Mouse (Mus musculus) cerebellum, postnatal 14 days (tissue): ENCODE measurements at regions not wholly inside any gene's neighbourhood (a gene's known extent, or its start where the extent isn't known, plus 50 kb on each side); places are given as distances from the start of the nearest gene placed in this dataset.
"Not testable (repeated sequence)": the region's sequence is repeated elsewhere in the genome, so short reads cannot be mapped to it uniquely, and the experiment has no call there.

Experiments
- DNase-seq, 2 experiments: peaks; one replicate each; pipeline ENCODE4 v3.0.0; 2021; ENCODE audit warnings: mixed read lengths in 2 of 2

DNA sequence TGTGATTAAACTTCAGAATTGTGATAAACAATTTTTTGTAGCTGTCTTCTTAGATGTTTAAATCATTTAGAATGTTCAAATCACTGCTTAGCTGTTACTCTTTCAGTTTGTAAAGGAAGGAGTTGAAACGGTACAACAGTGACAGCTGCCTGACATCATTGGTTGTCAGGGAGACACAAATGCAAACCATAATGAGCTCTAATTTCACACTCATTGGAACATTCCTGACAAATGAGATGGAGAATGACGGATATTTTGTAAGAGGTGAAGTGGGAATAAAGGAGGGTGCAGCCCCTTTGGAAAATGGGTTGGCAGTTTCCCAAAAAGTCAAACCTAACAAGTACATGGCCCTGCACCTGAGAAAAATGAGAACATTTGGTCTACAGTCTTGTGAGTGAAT lies 62.5 kb downstream of the Rad51ap2 start:
- DNase-seq = no peak

- no peak for DNase-seq
Measured at GRCm38 (mm10) chr12:11562891-11563290, 107.0 kb downstream of the Rad51ap2 start.

- DNase-seq = no peak
Measured at GRCm38 (mm10) chr12:11570160-11570559, 114.3 kb downstream of the Rad51ap2 start.

GRCm38 (mm10) chr12:11603946-11604345 lies 148.1 kb downstream of the Rad51ap2 start:
- no peak for DNase-seq

DNA sequence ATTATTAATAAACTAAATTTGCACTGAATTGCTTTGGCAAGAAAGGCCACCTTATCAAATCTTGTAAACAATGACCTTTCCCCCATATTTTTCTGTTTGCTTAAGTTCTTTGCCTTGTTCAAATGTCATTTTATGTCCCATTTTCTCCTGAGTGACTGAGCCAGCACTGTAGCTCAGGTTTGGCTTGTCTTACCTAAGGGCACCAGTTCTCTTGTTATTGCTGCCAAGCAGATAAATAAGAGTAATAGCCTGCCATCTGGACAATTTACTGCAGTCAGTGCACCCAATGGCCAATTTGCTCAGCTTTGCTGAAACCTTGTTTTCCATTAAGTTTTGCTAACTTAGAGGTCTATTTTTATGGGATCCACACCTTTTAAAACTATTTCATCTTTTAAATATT lies 152.9 kb downstream of the Rad51ap2 start:
- DNase-seq = peak; percentile 4 to 34

- no peak for DNase-seq
Measured at GRCm38 (mm10) chr12:11611656-11612055, 155.8 kb downstream of the Rad51ap2 start.

DNA sequence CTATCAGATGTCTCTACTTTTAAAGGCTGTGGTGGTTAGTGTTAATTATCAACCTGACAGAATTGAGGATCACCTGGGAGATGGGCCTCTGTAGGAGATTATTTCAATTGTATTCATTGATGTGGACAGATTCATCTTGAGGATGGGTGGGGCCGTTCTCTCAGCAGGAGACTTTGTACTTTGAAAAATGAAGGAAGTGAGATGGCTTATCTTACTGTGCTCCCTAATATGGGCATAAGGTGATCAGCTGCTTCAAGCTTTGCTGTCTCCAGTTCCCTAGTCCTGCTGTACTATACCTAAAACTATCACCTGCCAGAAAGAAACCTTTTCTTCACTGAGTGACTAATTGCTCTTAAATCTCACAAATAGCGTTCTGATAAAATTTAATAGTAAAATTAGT lies 159.4 kb downstream of the Rad51ap2 start:
- DNase-seq = no peak

GRCm38 (mm10) chr12:11623561-11623960 lies 167.7 kb downstream of the Rad51ap2 start:
- DNase-seq = no peak

DNA sequence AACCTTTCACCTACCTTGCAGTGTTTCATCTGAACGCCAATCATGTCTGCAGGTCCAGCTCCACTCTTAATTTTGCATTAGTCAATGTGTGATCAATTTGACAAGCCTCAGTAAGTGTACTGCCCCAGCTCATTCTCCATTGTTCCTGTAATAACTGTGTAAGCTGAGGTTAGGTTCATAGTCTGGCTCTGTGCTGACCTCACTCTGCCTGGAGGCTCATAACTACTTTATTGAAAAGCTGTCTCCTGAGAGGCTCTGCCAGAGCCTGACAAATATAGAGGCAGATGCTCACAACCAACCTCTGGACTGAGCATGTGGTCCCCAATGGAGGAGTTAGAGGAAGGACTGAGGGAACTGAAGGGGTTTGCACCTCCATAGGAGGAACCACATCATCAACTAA lies 174.3 kb downstream of the Rad51ap2 start:
- DNase-seq = no peak

DNA sequence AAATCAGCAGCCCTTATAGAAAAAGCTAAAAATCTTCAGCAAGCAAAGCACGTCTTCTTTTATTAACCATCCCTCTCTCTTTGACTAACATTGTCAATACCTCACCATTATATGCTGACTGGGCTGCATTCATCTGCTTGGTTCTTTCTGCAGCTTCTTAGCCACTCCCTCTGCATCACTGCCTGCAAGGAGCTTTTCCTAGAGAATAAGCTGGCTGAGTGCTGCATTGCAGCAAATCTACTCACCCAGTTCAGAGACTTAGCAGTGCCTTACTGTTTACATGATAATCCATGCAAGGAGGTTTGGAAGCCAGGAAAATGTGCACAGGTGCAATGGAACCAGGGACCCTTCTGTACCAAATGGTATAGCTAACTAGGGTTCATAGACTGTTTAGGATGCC lies 175.9 kb downstream of the Rad51ap2 start:
- no peak for DNase-seq

- no peak for DNase-seq
Measured at GRCm38 (mm10) chr12:11673281-11673680, 217.4 kb downstream of the Rad51ap2 start.

GRCm38 (mm10) chr12:11694797-11695196 lies 238.9 kb downstream of the Rad51ap2 start:
- no peak for DNase-seq

GRCm38 (mm10) chr12:11708879-11709602 lies 253.2 kb downstream of the Rad51ap2 start:
- no peak for DNase-seq

GRCm38 (mm10) chr12:11717633-11718032 lies 261.8 kb downstream of the Rad51ap2 start:
- no peak for DNase-seq

DNA sequence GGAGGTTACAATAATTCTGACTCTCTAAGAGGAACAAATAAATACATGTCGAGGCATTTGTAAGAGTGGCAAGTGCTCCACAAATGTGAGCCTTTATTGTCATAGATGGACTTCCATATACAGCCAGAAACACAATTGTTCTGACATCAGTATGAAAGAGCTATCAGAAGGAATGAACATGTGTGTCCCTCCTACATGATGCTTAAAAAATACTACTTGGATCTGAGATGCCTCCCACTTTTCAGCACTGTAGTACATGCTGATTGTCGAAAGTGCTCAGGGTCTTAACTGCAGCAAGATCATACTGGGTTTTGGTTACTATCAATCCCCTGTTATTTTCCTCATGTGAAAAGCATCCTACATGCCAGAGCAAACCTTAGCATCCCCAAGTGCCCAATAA lies 295.6 kb downstream of the Rad51ap2 start:
- no peak for DNase-seq

GRCm38 (mm10) chr12:11754184-11754907 lies 298.5 kb downstream of the Rad51ap2 start:
- DNase-seq = no peak

- no peak for DNase-seq
Measured at GRCm38 (mm10) chr12:11802326-11802725, 346.4 kb downstream of the Rad51ap2 start.

DNA sequence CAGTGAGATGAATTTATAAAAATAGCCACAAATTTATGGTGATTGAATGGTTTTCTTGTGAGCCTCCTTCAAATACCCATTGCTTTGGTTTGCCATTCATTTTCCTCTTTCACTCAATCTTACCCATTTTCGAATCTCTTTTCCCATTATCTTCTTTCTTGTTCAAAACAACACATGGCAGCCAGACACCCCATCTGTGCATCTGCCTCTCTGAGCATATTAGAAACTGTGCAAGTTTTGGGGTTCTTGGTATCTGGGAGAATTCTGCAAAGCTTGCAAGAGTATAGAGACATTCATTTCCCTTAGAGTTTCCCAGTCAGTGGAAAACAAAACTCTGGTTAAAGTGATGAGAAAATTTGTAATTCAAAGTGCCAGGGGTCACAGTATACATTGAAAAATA lies 347.3 kb downstream of the Rad51ap2 start:
- no peak for DNase-seq

DNA sequence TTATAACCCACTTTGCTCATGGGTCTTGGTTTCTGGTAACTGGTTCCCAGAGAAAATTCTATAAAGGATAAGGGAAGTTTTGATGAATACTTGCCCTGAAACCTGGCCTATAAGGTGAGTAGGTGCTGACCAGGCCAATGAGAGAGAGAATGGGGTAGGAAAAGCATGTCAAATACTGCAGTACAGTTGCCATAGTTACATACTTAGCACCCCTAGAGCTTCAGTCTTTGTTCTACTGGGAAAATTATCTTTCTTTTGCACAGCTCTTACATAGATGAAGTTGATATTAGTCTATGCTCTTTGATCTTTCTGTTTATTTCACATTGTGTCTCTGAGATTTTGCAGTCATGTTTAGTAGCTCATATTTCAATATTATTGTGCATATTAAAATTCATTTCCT lies 373.8 kb downstream of the Rad51ap2 start:
- DNase-seq = no peak

- peak in 1 of 2 experiments; percentile 3 for DNase-seq
Measured at GRCm38 (mm10) chr12:11831292-11831691, 375.4 kb downstream of the Rad51ap2 start.

- DNase-seq = no peak
Measured at GRCm38 (mm10) chr12:11837819-11838472, 382.1 kb downstream of the Rad51ap2 start.

DNA sequence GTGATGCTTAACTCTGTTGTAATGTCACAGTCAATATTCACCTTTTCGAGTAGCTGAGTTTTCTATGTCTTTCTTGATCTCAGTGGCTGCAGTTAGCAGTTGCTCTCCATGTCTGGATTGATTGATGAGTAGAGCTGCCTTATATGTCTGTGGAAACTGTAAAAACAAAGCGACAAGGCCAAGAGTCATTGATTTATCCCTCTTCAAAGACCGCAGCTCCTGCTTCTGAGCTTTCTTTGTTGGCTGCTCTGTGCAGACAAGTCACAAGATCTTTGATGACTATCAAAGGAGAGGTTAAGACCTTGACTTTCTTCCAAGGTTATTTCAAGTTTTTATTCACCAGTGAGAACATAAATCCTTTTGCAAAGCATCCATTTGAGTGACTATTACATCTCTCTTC lies 395.2 kb downstream of the Rad51ap2 start:
- no peak for DNase-seq

- not testable (repeated sequence) for DNase-seq
Measured at GRCm38 (mm10) chr12:11881809-11882208, 380.1 kb upstream of the Fam49a start.

- no peak for DNase-seq
Measured at GRCm38 (mm10) chr12:11887291-11887690, 374.6 kb upstream of the Fam49a start.
